Mouse (Mus musculus) erythroid progenitor cell, adult 5-6 weeks (primary cell): Measurements from ENCODE around the gene Adgrg3. TPM values are rescaled to one million over a fixed set of nuclear protein-coding genes. Genes with fewer than 3 reads are reported as not detected.

Experiments used
- ATAC-seq: replicated peaks from 2 replicates; pipeline ENCODE4 v1.8.0; 2016; ENCODE audit warnings: moderate number of reproducible peaks, mild to moderate bottlenecking, moderate TSS enrichment, inconsistent platforms; ENCODE audit not compliant: poor library complexity, low FRiP score, severe bottlenecking
- total RNA-seq, 2 experiments: library from RNA; stranded (forward) in 1 of 2; stranded (reverse) in 1 of 2; fragments of 150-400 nt in 1 of 2; fragments of 186-747, 209-891 nt in 1 of 2; gene quantifications; 2 replicates each; pipeline versions ENCODE4 v1.2.3 to v1.2.4; 2015 to 2017; ENCODE audit warnings: low replicate concordance in 2 of 2

Gene Adgrg3
- total RNA-seq, 2 experiments from 2014 or later: 3.5 to 12.2 TPM

- no peak for ATAC-seq
Observed at GRCm38 (mm10) chr8:94992010-94992409, 25.5 kb upstream of the Adgrg3 start.

GRCm38 (mm10) chr8:94992534-94992933, 25.0 kb upstream of the Adgrg3 start:
- ATAC-seq: no peak

- ATAC-seq: no peak
Observed at GRCm38 (mm10) chr8:94992996-94993724, 24.3 kb upstream of the Adgrg3 start.

GRCm38 (mm10) chr8:94994006-94994405, 23.5 kb upstream of the Adgrg3 start:
- no peak for ATAC-seq

- ATAC-seq: no peak
Observed at GRCm38 (mm10) chr8:94994510-94994909, 23.0 kb upstream of the Adgrg3 start.

- ATAC-seq: no peak
Observed at GRCm38 (mm10) chr8:94995336-94995893, 22.1 kb upstream of the Adgrg3 start.

- ATAC-seq: no peak
Observed at GRCm38 (mm10) chr8:94996037-94996436, 21.5 kb upstream of the Adgrg3 start.

- ATAC-seq: no peak
Observed at GRCm38 (mm10) chr8:94996899-94997856, 20.3 kb upstream of the Adgrg3 start.

GRCm38 (mm10) chr8:94997857-94998243, 19.6 kb upstream of the Adgrg3 start:
- ATAC-seq: no peak

- no peak for ATAC-seq
Observed at GRCm38 (mm10) chr8:94998431-94998830, 19.1 kb upstream of the Adgrg3 start.

GRCm38 (mm10) chr8:94999004-94999403, 18.5 kb upstream of the Adgrg3 start:
- no peak for ATAC-seq

- no peak for ATAC-seq
Observed at GRCm38 (mm10) chr8:94999956-95000355, 17.5 kb upstream of the Adgrg3 start.

- ATAC-seq: no peak
Observed at GRCm38 (mm10) chr8:95000684-95001083, 16.8 kb upstream of the Adgrg3 start.

GRCm38 (mm10) chr8:95001165-95001564, 16.3 kb upstream of the Adgrg3 start:
- ATAC-seq: no peak

- peak; percentile 88 for ATAC-seq
Observed at GRCm38 (mm10) chr8:95001655-95002054, 15.8 kb upstream of the Adgrg3 start.

- ATAC-seq: no peak
Observed at GRCm38 (mm10) chr8:95002089-95002655, 15.3 kb upstream of the Adgrg3 start.

GRCm38 (mm10) chr8:95012442-95012919, 5.0 kb upstream of the Adgrg3 start:
- ATAC-seq: no peak

- no peak for ATAC-seq
Observed at GRCm38 (mm10) chr8:95015866-95016265, 1.6 kb upstream of the Adgrg3 start.

- no peak for ATAC-seq
Observed at GRCm38 (mm10) chr8:95016684-95017083, 808 bp upstream of the Adgrg3 start.

- no peak for ATAC-seq
Observed at GRCm38 (mm10) chr8:95017969-95018635, 610 bp downstream of the Adgrg3 start.
